Mouse (Mus musculus) liver, postnatal 0 days (tissue): Measurements from ENCODE around the gene Olfr313.
"Not testable (repeated sequence)": the region's sequence is repeated elsewhere in the genome, so short reads cannot be mapped to it uniquely, and the experiment has no call there.

Experiments used
- CTCF ChIP-seq: sonication (generic); IDR thresholded peaks from 2 replicates; pipeline ENCODE4 v1.5.1; 2016; ENCODE audit warnings: antibody characterized with exemption, low read depth
- EP300 ChIP-seq: IDR thresholded peaks from 2 replicates; pipeline ENCODE4 v1.6.1; 2016; ENCODE audit warnings: antibody characterized with exemption, low read depth, mild to moderate bottlenecking

GRCm38 (mm10) chr11:58814700-58815099, at the start of gene Olfr313:
- TF ChIP-seq CTCF, EP300: not testable (repeated sequence)
